22 mouse cellular contexts compared by ENCODE assay signal in genomic region chr8:91318938-91319729, GRCm38 (mm10). TPM values are rescaled to one million over a fixed set of nuclear protein-coding genes. Genes with fewer than 3 reads are reported as not detected.
DNase-seq lines count a peak whose midpoint lies in the region; ATAC-seq and TF ChIP-seq lines count a peak whose summit lies in the region.
"Had no signal": no experiment of that assay in that cellular context is flagged by ENCODE, and none has a peak within 500 bp of the region (broad histone marks: within the 10 kb centered on the region; RNA-seq: fewer than 3 reads in every experiment).

No protein-coding gene starts in this region.

- WGBS in lung, embryonic 14.5 days: 46% methylated on average over 7 of the region's 7 CpGs
- WGBS in midbrain, embryonic 11.5 days: 84% methylated on average over 7 of the region's 7 CpGs
- WGBS in midbrain, postnatal 0 days: 86% methylated on average over 7 of the region's 7 CpGs
- WGBS in forebrain, embryonic 16.5 days: 65% methylated on average over 7 of the region's 7 CpGs
- 92% methylated on average over 7 of the region's 7 CpGs for WGBS in hindbrain, embryonic 10.5 days

- DNase-seq in lung, embryonic 14.5 days: peak; percentile 48
- DNase-seq in lung, adult 18-20 months: no peak
- DNase-seq in midbrain, embryonic 11.5 days (ENCODE audit: low spot score, missing footprints): peak; percentile 26
- DNase-seq in midbrain, postnatal 0 days (ENCODE audit: low spot score): no peak
- DNase-seq in hindbrain, embryonic 10.5 days (ENCODE audit: low spot score): no peak
- DNase-seq in embryo, embryonic 11 days: no peak
- DNase-seq: adrenal gland, postnatal 10 days; cerebellum, adult 2 months; cerebellum, postnatal 10 days; gastrocnemius, postnatal 36 days; heart, adult 11 months; heart, postnatal 36 days had no signal

- no peak for TF ChIP-seq CTCF in lung, embryonic 14.5 days (IDR thresholded peaks at IDR 0.05; ENCODE audit: low read depth)
- TF ChIP-seq CTCF in midbrain, postnatal 0 days (IDR thresholded peaks at IDR 0.05): no peak

- H3K4me1 ChIP-seq in lung, embryonic 14.5 days (ENCODE audit: insufficient read depth): peaks cover 3% of the 10 kb centered on the region; the same call in 1 of the 2 replicates
- H3K4me1 ChIP-seq in midbrain, embryonic 11.5 days (ENCODE audit: control insufficient read depth, insufficient read depth, low read length): peaks cover 11% of the 10 kb centered on the region
- peaks cover 8% of the 10 kb centered on the region; the same call in 1 of the 2 replicates for H3K4me1 ChIP-seq in midbrain, postnatal 0 days (ENCODE audit: insufficient read depth, low read length)
- peaks cover 23% of the 10 kb centered on the region for H3K4me1 ChIP-seq in forebrain, embryonic 16.5 days (replicated peaks; ENCODE audit: control insufficient read depth, insufficient read depth, low read length)
- peaks cover 36% of the 10 kb centered on the region for H3K4me1 ChIP-seq in hindbrain, embryonic 10.5 days (replicated peaks)

- no peak overlapping the region for H3K9ac ChIP-seq in lung, embryonic 14.5 days
- H3K9ac ChIP-seq in midbrain, embryonic 11.5 days (ENCODE audit: low read length): no peak overlapping the region
- H3K9ac ChIP-seq in midbrain, postnatal 0 days (replicated peaks; ENCODE audit: low read length, poor library complexity, severe bottlenecking): no peak overlapping the region
- no peak overlapping the region for H3K9ac ChIP-seq in forebrain, embryonic 16.5 days (replicated peaks; ENCODE audit: low read depth, low read length)
- H3K9ac ChIP-seq: embryonic facial prominence, embryonic 15.5 days; heart, embryonic 13.5 days; hindbrain, embryonic 12.5 days had no signal

- H3K9me3 ChIP-seq in lung, embryonic 14.5 days (ENCODE audit: low read depth, low read length): no peaks in the 10 kb centered on the region
- H3K9me3 ChIP-seq in midbrain, embryonic 11.5 days (ENCODE audit: control insufficient read depth, low read length): no peaks in the 10 kb centered on the region
- H3K9me3 ChIP-seq in midbrain, postnatal 0 days (ENCODE audit: low read length): no peaks in the 10 kb centered on the region
- no peaks in the 10 kb centered on the region for H3K9me3 ChIP-seq in forebrain, embryonic 16.5 days (ENCODE audit: control insufficient read depth, low read length)
- no peaks in the 10 kb centered on the region for H3K9me3 ChIP-seq in hindbrain, embryonic 10.5 days
- H3K9me3 ChIP-seq: embryonic facial prominence, embryonic 15.5 days; G1E; heart, embryonic 13.5 days; hindbrain, embryonic 12.5 days had no signal

- no peaks in the 10 kb centered on the region for H3K27me3 ChIP-seq in lung, embryonic 14.5 days (ENCODE audit: insufficient read depth, low read length)
- H3K27me3 ChIP-seq in midbrain, embryonic 11.5 days (ENCODE audit: control insufficient read depth, insufficient read depth, low read length): no peaks in the 10 kb centered on the region
- no peaks in the 10 kb centered on the region for H3K27me3 ChIP-seq in midbrain, postnatal 0 days (ENCODE audit: insufficient read depth, low read length)
- no peaks in the 10 kb centered on the region for H3K27me3 ChIP-seq in forebrain, embryonic 16.5 days (replicated peaks; ENCODE audit: control insufficient read depth, insufficient read depth, low read length)
- H3K27me3 ChIP-seq in hindbrain, embryonic 10.5 days (ENCODE audit: insufficient read depth, poor library complexity, severe bottlenecking): no peaks in the 10 kb centered on the region
- H3K27me3 ChIP-seq: embryonic facial prominence, embryonic 15.5 days; heart, embryonic 13.5 days; hindbrain, embryonic 12.5 days had no signal

- H3K36me3 ChIP-seq in lung, embryonic 14.5 days (ENCODE audit: insufficient read depth): peaks cover 3% of the 10 kb centered on the region; the same call in 1 of the 2 replicates
- no peaks in the 10 kb centered on the region for H3K36me3 ChIP-seq in midbrain, embryonic 11.5 days (ENCODE audit: control insufficient read depth, insufficient read depth, low read length)
- no peaks in the 10 kb centered on the region for H3K36me3 ChIP-seq in midbrain, postnatal 0 days (ENCODE audit: insufficient read depth, low read length)
- no peaks in the 10 kb centered on the region for H3K36me3 ChIP-seq in forebrain, embryonic 16.5 days (ENCODE audit: control insufficient read depth, insufficient read depth)
- peaks cover 7% of the 10 kb centered on the region; the same call in 1 of the 2 replicates for H3K36me3 ChIP-seq in hindbrain, embryonic 10.5 days
- H3K36me3 ChIP-seq: hindbrain, embryonic 12.5 days had no signal

- H3K4me3 ChIP-seq in lung, embryonic 14.5 days (ENCODE audit: low read depth, low read length): no peak overlapping the region
- H3K4me3 ChIP-seq in midbrain, embryonic 11.5 days (ENCODE audit: low read depth, low read length): no peak overlapping the region
- H3K4me3 ChIP-seq in midbrain, postnatal 0 days (ENCODE audit: low read depth, low read length): no peak overlapping the region
- H3K4me3 ChIP-seq in forebrain, embryonic 16.5 days (replicated peaks; ENCODE audit: low read length): no peak overlapping the region
- H3K4me3 ChIP-seq in hindbrain, embryonic 10.5 days: no peak overlapping the region
- H3K4me3 ChIP-seq: embryonic facial prominence, embryonic 15.5 days; erythroblast, embryonic 14.5 days; heart, embryonic 13.5 days; hindbrain, embryonic 12.5 days had no signal

- H3K4me2 ChIP-seq in lung, embryonic 14.5 days: no peak overlapping the region
- H3K4me2 ChIP-seq in midbrain, embryonic 11.5 days: no peak overlapping the region
- no peak overlapping the region for H3K4me2 ChIP-seq in midbrain, postnatal 0 days (ENCODE audit: low read depth, low read length, poor library complexity, severe bottlenecking)
- H3K4me2 ChIP-seq in forebrain, embryonic 16.5 days (ENCODE audit: low read length): no peak overlapping the region
- H3K4me2 ChIP-seq: embryonic facial prominence, embryonic 15.5 days; heart, embryonic 13.5 days; hindbrain, embryonic 12.5 days had no signal

- peak; percentile 88 for ATAC-seq in lung, embryonic 14.5 days (ENCODE audit: insufficient read depth)
- ATAC-seq in midbrain, embryonic 11.5 days (ENCODE audit: low FRiP score): no peak
- no peak for ATAC-seq in midbrain, postnatal 0 days (ENCODE audit: low FRiP score)
- peak; percentile 68 for ATAC-seq in forebrain, embryonic 16.5 days
- ATAC-seq: CD4-positive, CD25-positive, alpha-beta regulatory T cell, adult 4 months; hindbrain, embryonic 16.5 days; inflammation-experienced regulatory T-cells, adult 6 months; intestine, postnatal 0 days had no signal

- no peak overlapping the region for H3K27ac ChIP-seq in lung, embryonic 14.5 days (ENCODE audit: low read depth)
- H3K27ac ChIP-seq in midbrain, embryonic 11.5 days (ENCODE audit: low read depth, low read length): no peak overlapping the region
- no peak overlapping the region for H3K27ac ChIP-seq in midbrain, postnatal 0 days (ENCODE audit: low read depth, low read length)
- H3K27ac ChIP-seq in forebrain, embryonic 16.5 days (ENCODE audit: low read length): no peak overlapping the region
- H3K27ac ChIP-seq in hindbrain, embryonic 10.5 days: no peak overlapping the region
- H3K27ac ChIP-seq: embryonic facial prominence, embryonic 15.5 days; heart, embryonic 13.5 days; hindbrain, embryonic 12.5 days had no signal

RNA-seq across cellular contexts. Expression of gene Fto, which starts 5.8 kb away (rescaled TPM):
- 104 and 109 TPM in 2 replicates for polyA plus RNA-seq in lung, embryonic 14.5 days (2014; fragmentation: Nextera tagmentation; extraction: Ambion mirVana)
- 105 and 110 TPM in 2 replicates for polyA plus RNA-seq in midbrain, embryonic 11.5 days (2014; fragmentation: Nextera tagmentation; extraction: Ambion mirVana)
- 97.9 and 135 TPM in 2 replicates for total RNA-seq in midbrain, postnatal 0 days (2014; rRNA removed)
- 151 and 153 TPM in 2 replicates for polyA plus RNA-seq in midbrain, postnatal 0 days (2015; fragmentation: Nextera tagmentation; extraction: Ambion mirVana)
- polyA plus RNA-seq in forebrain, embryonic 16.5 days (2015; fragmentation: Nextera tagmentation; extraction: Ambion mirVana): 123 and 132 TPM in 2 replicates
- 89.1 and 103 TPM in 2 replicates for polyA plus RNA-seq in hindbrain, embryonic 10.5 days (2016; fragmentation: Nextera tagmentation; extraction: Ambion mirVana)

RNA-seq across cellular contexts. Expression of gene Rpgrip1l, which starts 6.1 kb away (rescaled TPM):
- polyA plus RNA-seq in lung, embryonic 14.5 days (2014; fragmentation: Nextera tagmentation; extraction: Ambion mirVana): 10.4 and 11.6 TPM in 2 replicates
- polyA plus RNA-seq in midbrain, embryonic 11.5 days (2014; fragmentation: Nextera tagmentation; extraction: Ambion mirVana): 13.9 and 16.9 TPM in 2 replicates
- total RNA-seq in midbrain, postnatal 0 days (2014; rRNA removed): 8.4 and 9.4 TPM in 2 replicates
- 8.4 and 11.5 TPM in 2 replicates for polyA plus RNA-seq in midbrain, postnatal 0 days (2015; fragmentation: Nextera tagmentation; extraction: Ambion mirVana)
- 13.5 and 13.7 TPM in 2 replicates for polyA plus RNA-seq in forebrain, embryonic 16.5 days (2015; fragmentation: Nextera tagmentation; extraction: Ambion mirVana)
- polyA plus RNA-seq in hindbrain, embryonic 10.5 days (2016; fragmentation: Nextera tagmentation; extraction: Ambion mirVana): 8.9 and 12.9 TPM in 2 replicates

Comparison
In these comparisons a context has a peak if more than half of its experiments do, and no peak if none do; other contexts are left out.
1. DNase-seq: peak in lung, embryonic 14.5 days (single experiment) and midbrain, embryonic 11.5 days (single experiment); none in lung, adult 18-20 months (0 of 2), midbrain, postnatal 0 days (single experiment), hindbrain, embryonic 10.5 days (single experiment) and embryo, embryonic 11 days (single experiment).
2. ATAC-seq: peak in lung, embryonic 14.5 days (single experiment) and forebrain, embryonic 16.5 days (single experiment); none in midbrain, embryonic 11.5 days (single experiment) and midbrain, postnatal 0 days (single experiment).